Mouse (Mus musculus) kidney, embryonic 14.5 days (tissue): ENCODE data around the gene Gsg1. TPM values are rescaled to one million over a fixed set of nuclear protein-coding genes. Genes with fewer than 3 reads are reported as not detected.

ENCODE experiments used
- ATAC-seq: fragments of 200-750 bp; cut with Nextera tagmentation; 2 replicates; pipeline ENCODE4 v1.8.0; 2017; ENCODE audit warnings: moderate number of reproducible peaks, mild to moderate bottlenecking, moderate TSS enrichment, moderate library complexity; ENCODE audit not compliant: low FRiP score, low TSS enrichment
- H3K27ac ChIP-seq: fragments of 300-500 bp; sonication (generic); 2 replicates; pipeline ENCODE4 v1.5.1; 2014; ENCODE audit warnings: low read depth, mild to moderate bottlenecking, low read length, moderate library complexity, mixed read lengths
- H3K27me3 ChIP-seq: fragments of 300-500 bp; sonication (generic); 2 replicates; pipeline ENCODE4 v1.6.1; 2014; ENCODE audit warnings: mild to moderate bottlenecking, low read length; ENCODE audit not compliant: control insufficient read depth, insufficient read depth
- H3K36me3 ChIP-seq: fragments of 300-500 bp; sonication (generic); 2 replicates; pipeline ENCODE4 v1.6.1; 2014; ENCODE audit warnings: low read length, mixed read lengths; ENCODE audit not compliant: control insufficient read depth, insufficient read depth
- H3K4me1 ChIP-seq: fragments of 300-500 bp; sonication (generic); 2 replicates; pipeline ENCODE4 v1.6.1; 2014; ENCODE audit warnings: low read length, mixed read lengths; ENCODE audit not compliant: control insufficient read depth, insufficient read depth
- H3K4me2 ChIP-seq: fragments of 300-500 bp; sonication (generic); replicated peaks from 2 replicates; pipeline ENCODE4 v1.6.1; 2014; ENCODE audit warnings: low read depth, mild to moderate bottlenecking, low read length
- H3K4me3 ChIP-seq: fragments of 300-500 bp; sonication (generic); 2 replicates; pipeline ENCODE4 v1.5.1; 2014; ENCODE audit warnings: mild to moderate bottlenecking, low read length
- H3K9ac ChIP-seq: fragments of 300-500 bp; sonication (generic); 2 replicates; pipeline ENCODE4 v1.6.1; 2014; ENCODE audit warnings: low read depth, mild to moderate bottlenecking, low read length, moderate library complexity
- H3K9me3 ChIP-seq: fragments of 300-500 bp; sonication (generic); 2 replicates; pipeline ENCODE4 v1.6.1; 2016; ENCODE audit warnings: low read length; ENCODE audit not compliant: control insufficient read depth
- WGBS: fragments of 180-500 bp; shearing (Covaris S2); extraction: QIAGEN DNeasy Blood & Tissue Kit; methylation state at CpG from one replicate; pipeline ENCODE4 v1.1.7; 2014; 5-methylcytosine and 5-hydroxymethylcytosine counted together
- polyA plus RNA-seq: library from polyadenylated mRNA; unstranded; fragments of >200 nt; fragmentation: Nextera tagmentation; extraction: Ambion mirVana; gene quantifications from 2 replicates; pipeline ENCODE4 v1.2.1, GENCODE M21; 2014

Gene Gsg1
- polyA plus RNA-seq, 1 experiment from 2014 or later = 0.64 TPM

GRCm38 (mm10) chr6:135232443-135233182, 21.5 kb downstream of the Gsg1 start:
- no peak for ATAC-seq
- H3K27ac ChIP-seq = no peak overlapping the region
- H3K9ac ChIP-seq = no peak overlapping the region
- peaks cover 25% of the 10 kb centered on the region; the same call in 1 of the 2 replicates for H3K36me3 ChIP-seq
- H3K9me3 ChIP-seq = no peaks in the 10 kb centered on the region
- no peak overlapping the region for H3K4me3 ChIP-seq
- H3K4me2 ChIP-seq = no peak overlapping the region
- H3K4me1 ChIP-seq = 0 out of 2 replicates have a peak, but pooled peaks cover 7% of the 10 kb centered on the region
- H3K27me3 ChIP-seq = no peaks in the 10 kb centered on the region
- WGBS = 76% methylated on average over 12 of the region's 12 CpGs

DNA sequence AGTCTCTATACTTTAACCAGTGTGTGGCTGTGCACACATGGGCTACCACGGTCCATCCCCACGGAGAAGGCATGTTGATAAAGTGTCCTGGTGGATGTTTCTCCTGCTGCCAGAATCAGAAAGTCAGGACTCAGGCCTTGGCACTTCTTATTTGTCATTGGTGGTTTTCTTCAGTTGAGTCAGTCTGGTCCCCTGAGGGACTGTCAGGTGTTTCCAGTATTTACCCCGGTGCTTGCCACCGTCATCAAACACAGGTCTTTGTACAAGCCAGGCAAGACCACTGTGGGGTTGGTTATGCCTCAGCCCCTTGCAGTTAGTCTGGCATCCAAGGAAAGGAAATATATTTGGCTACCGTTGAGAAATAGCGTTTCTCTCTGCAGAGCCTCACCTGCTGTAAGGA, 23.6 kb downstream of the Gsg1 start:
- WGBS = 85% methylated on average over 6 of the region's 6 CpGs
- H3K4me3 ChIP-seq = no peak overlapping the region
- no peak overlapping the region for H3K4me2 ChIP-seq
- no peak for ATAC-seq
- H3K27me3 ChIP-seq = no peaks in the 10 kb centered on the region
- H3K9me3 ChIP-seq = no peaks in the 10 kb centered on the region
- H3K4me1 ChIP-seq = 0 out of 2 replicates have a peak, but pooled peaks cover 7% of the 10 kb centered on the region
- H3K9ac ChIP-seq = no peak overlapping the region
- peaks cover 32% of the 10 kb centered on the region; the same call in 1 of the 2 replicates for H3K36me3 ChIP-seq
- no peak overlapping the region for H3K27ac ChIP-seq

DNA sequence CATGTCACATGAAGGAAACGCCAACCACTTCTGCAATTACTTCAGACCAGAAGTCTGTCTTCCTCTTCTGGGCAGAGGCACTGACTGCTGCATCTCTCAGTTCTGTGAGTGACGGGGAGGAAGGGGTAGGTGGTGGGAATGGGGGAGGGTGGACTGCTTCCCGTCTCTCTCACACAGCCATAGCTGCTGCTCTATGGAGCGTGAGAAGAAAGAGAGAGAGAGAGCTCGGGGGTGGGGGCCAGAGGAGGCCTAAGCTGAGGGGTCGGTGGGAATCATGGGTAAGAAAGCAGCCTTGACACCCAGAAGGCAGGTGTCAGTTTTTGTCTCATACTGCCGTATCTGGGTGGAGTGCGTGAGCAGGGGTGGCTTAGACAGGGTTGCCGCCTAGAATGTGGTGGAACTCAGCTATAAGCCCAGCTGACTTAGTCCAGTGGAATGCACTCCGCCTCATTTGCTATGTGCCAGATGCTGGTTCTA, 25.6 kb downstream of the Gsg1 start:
- H3K4me3 ChIP-seq = no peak overlapping the region
- peak overlapping the region; percentile 27; the same call in 1 of the 2 replicates for H3K27ac ChIP-seq
- H3K9ac ChIP-seq = no peak overlapping the region
- peaks cover 25% of the 10 kb centered on the region; the same call in 1 of the 2 replicates for H3K36me3 ChIP-seq
- peak; percentile 92 for ATAC-seq
- H3K4me2 ChIP-seq = no peak overlapping the region
- H3K27me3 ChIP-seq = no peaks in the 10 kb centered on the region
- H3K4me1 ChIP-seq = 0 out of 2 replicates have a peak, but pooled peaks cover 17% of the 10 kb centered on the region
- 32% methylated on average over 10 of the region's 10 CpGs for WGBS
- no peaks in the 10 kb centered on the region for H3K9me3 ChIP-seq

- Histone ChIP-seq H3K9me3 (no peaks in the 10 kb centered on the region), H3K27me3 (no peaks in the 10 kb centered on the region), H3K36me3 (peaks cover 10% of the 10 kb centered on the region; the same call in 1 of the 2 replicates), H3K9ac (no peak overlapping the region), H3K4me1 (0 out of 2 replicates have a peak, but pooled peaks cover 17% of the 10 kb centered on the region), H3K4me3 (no peak overlapping the region), H3K4me2 (no peak overlapping the region), H3K27ac (no peak overlapping the region)
- no peak for ATAC-seq
- 69% methylated on average over 6 of the region's 6 CpGs for WGBS
Measured at GRCm38 (mm10) chr6:135223786-135224416, 30.2 kb downstream of the Gsg1 start.

- Histone ChIP-seq H3K36me3 (no peaks in the 10 kb centered on the region; the same call in 1 of the 2 replicates), H3K4me1 (0 out of 2 replicates have a peak, but pooled peaks cover 4% of the 10 kb centered on the region), H3K27ac (0 out of 2 replicates have a peak overlapping the region, but pooled peaks have one; percentile 17), H3K27me3 (no peaks in the 10 kb centered on the region), H3K4me3 (no peak overlapping the region), H3K4me2 (no peak overlapping the region), H3K9me3 (no peaks in the 10 kb centered on the region), H3K9ac (no peak overlapping the region)
- 81% methylated on average over 5 of the region's 5 CpGs for WGBS
- peak; percentile 17; the same call in 1 of the 2 replicates for ATAC-seq
Measured at GRCm38 (mm10) chr6:135219916-135220315, 34.2 kb downstream of the Gsg1 start.

GRCm38 (mm10) chr6:135218330-135218729, 35.8 kb downstream of the Gsg1 start:
- H3K4me2 ChIP-seq = no peak overlapping the region
- H3K27ac ChIP-seq = no peak overlapping the region
- no peaks in the 10 kb centered on the region; the same call in 1 of the 2 replicates for H3K36me3 ChIP-seq
- ATAC-seq = no peak
- no peaks in the 10 kb centered on the region for H3K9me3 ChIP-seq
- H3K9ac ChIP-seq = no peak overlapping the region
- WGBS = 45% methylated on average over 8 of the region's 8 CpGs
- H3K4me3 ChIP-seq = no peak overlapping the region
- H3K27me3 ChIP-seq = no peaks in the 10 kb centered on the region
- H3K4me1 ChIP-seq = no peaks in the 10 kb centered on the region

GRCm38 (mm10) chr6:135212666-135213065, 41.5 kb downstream of the Gsg1 start:
- no peak for ATAC-seq
- 93% methylated on average over 2 of the region's 2 CpGs for WGBS
- Histone ChIP-seq H3K4me3 (no peak overlapping the region), H3K4me2 (no peak overlapping the region), H3K9ac (no peak overlapping the region), H3K4me1 (no peaks in the 10 kb centered on the region), H3K9me3 (no peaks in the 10 kb centered on the region), H3K27me3 (no peaks in the 10 kb centered on the region), H3K27ac (no peak overlapping the region), H3K36me3 (peaks cover 3% of the 10 kb centered on the region; the same call in 1 of the 2 replicates)

GRCm38 (mm10) chr6:135211169-135211568, 43.0 kb downstream of the Gsg1 start:
- Histone ChIP-seq H3K4me3 (no peak overlapping the region), H3K4me2 (no peak overlapping the region), H3K27me3 (no peaks in the 10 kb centered on the region), H3K9me3 (no peaks in the 10 kb centered on the region), H3K4me1 (no peaks in the 10 kb centered on the region), H3K9ac (no peak overlapping the region), H3K36me3 (peaks cover 3% of the 10 kb centered on the region; the same call in 1 of the 2 replicates), H3K27ac (no peak overlapping the region)
- ATAC-seq = no peak
- WGBS = 87% methylated on average over 7 of the region's 7 CpGs

- no peaks in the 10 kb centered on the region for H3K27me3 ChIP-seq
- H3K27ac ChIP-seq = no peak overlapping the region
- H3K36me3 ChIP-seq = peaks cover 3% of the 10 kb centered on the region; the same call in 1 of the 2 replicates
- H3K9me3 ChIP-seq = no peaks in the 10 kb centered on the region
- no peak overlapping the region for H3K9ac ChIP-seq
- H3K4me1 ChIP-seq = no peaks in the 10 kb centered on the region
- no peak overlapping the region for H3K4me3 ChIP-seq
- H3K4me2 ChIP-seq = no peak overlapping the region
- WGBS = 83% methylated on average over 8 of the region's 8 CpGs
- no peak for ATAC-seq
Measured at GRCm38 (mm10) chr6:135206909-135207308, 47.2 kb downstream of the Gsg1 start.
